Mouse (Mus musculus) large intestine, adult 2 months (tissue): ENCODE results near the gene Top2a. TPM values are rescaled to one million over a fixed set of nuclear protein-coding genes. Genes with fewer than 3 reads are reported as not detected.
"Not testable (repeated sequence)": the region's sequence is repeated elsewhere in the genome, so short reads cannot be mapped to it uniquely, and the experiment has no call there.

Source experiments
- DNase-seq: peaks from one replicate; pipeline ENCODE4 v3.0.0-alpha.2; 2012; ENCODE audit warnings: low read depth, low spot score
- WGBS: fragments of 180-500 bp; shearing (Covaris S2); methylation state at CpG from one replicate; pipeline ENCODE4 v1.1.7; 2018; 5-methylcytosine and 5-hydroxymethylcytosine counted together
- polyA plus RNA-seq: library from polyadenylated mRNA; depleted of rRNA; stranded (reverse); fragments of >200 nt; gene quantifications from 2 replicates; pipeline ENCODE4 v1.2.3, GENCODE M21; 2012

Gene Top2a
- polyA plus RNA-seq, 1 experiment = 25.6 TPM

- WGBS = 90% methylated on average over 7 of the region's 7 CpGs
- no peak for DNase-seq
These were observed 28.0 kb downstream of the Top2a start for GRCm38 (mm10) chr11:98995987-98996386.

- no peak for DNase-seq
- 82% methylated on average over 6 of the region's 6 CpGs for WGBS
These were observed 33.1 kb downstream of the Top2a start for GRCm38 (mm10) chr11:98990866-98991265.

- WGBS = 95% methylated on average over 6 of the region's 6 CpGs
- not testable (repeated sequence) for DNase-seq
These were observed 35.7 kb downstream of the Top2a start for GRCm38 (mm10) chr11:98988260-98988659.

GRCm38 (mm10) chr11:98985542-98985941 is 38.4 kb downstream of the Top2a start:
- WGBS = 81% methylated on average over 7 of the region's 7 CpGs
- no peak for DNase-seq

GRCm38 (mm10) chr11:98983551-98983950 is 40.4 kb downstream of the Top2a start:
- DNase-seq = no peak
- WGBS = 69% methylated on average over 8 of the region's 8 CpGs

GRCm38 (mm10) chr11:98982773-98983133 is 41.2 kb downstream of the Top2a start, which contains the start of gene Gjd3:
Gene Gjd3 (minus strand): TSS chr11:98983016.
- no peak for DNase-seq
- WGBS = 3% methylated on average over 28 of the region's 28 CpGs

GRCm38 (mm10) chr11:98981997-98982772 is 41.8 kb downstream of the Top2a start:
- under 1% methylated on average over 94 of the region's 94 CpGs for WGBS
- DNase-seq = no peak

GRCm38 (mm10) chr11:98981289-98981996 is 42.5 kb downstream of the Top2a start:
- 32% methylated on average over 20 of the region's 20 CpGs for WGBS
- no peak for DNase-seq

- 26% methylated on average over 5 of the region's 5 CpGs for WGBS
- no peak for DNase-seq
These were observed 44.6 kb downstream of the Top2a start for GRCm38 (mm10) chr11:98979356-98979755.

- no peak for DNase-seq
These were observed 45.4 kb downstream of the Top2a start for GRCm38 (mm10) chr11:98978526-98979148.

GRCm38 (mm10) chr11:98974871-98975719 is 48.9 kb downstream of the Top2a start:
- 49% methylated on average over 5 of the region's 5 CpGs for WGBS

More at GRCm38 (mm10) chr11:98978526-98979148, 45.4 kb downstream of the Top2a start:
- WGBS = 27% methylated on average over 15 of the region's 15 CpGs

GRCm38 (mm10) chr11:98974213-98974612 is 49.8 kb downstream of the Top2a start:
- 83% methylated on average over 6 of the region's 6 CpGs for WGBS
- DNase-seq = no peak

More at GRCm38 (mm10) chr11:98974871-98975719, 48.9 kb downstream of the Top2a start:
- DNase-seq = no peak

GRCm38 (mm10) chr11:98973584-98973983 is 50.4 kb downstream of the Top2a start:
- 79% methylated on average over 14 of the region's 14 CpGs for WGBS
- no peak for DNase-seq

- DNase-seq = no peak
- 87% methylated on average over 9 of the region's 9 CpGs for WGBS
These were observed 51.1 kb downstream of the Top2a start for GRCm38 (mm10) chr11:98972801-98973360.

GRCm38 (mm10) chr11:98972215-98972614 is 51.8 kb downstream of the Top2a start:
- 56% methylated on average over 9 of the region's 9 CpGs for WGBS
- no peak for DNase-seq

GRCm38 (mm10) chr11:98971316-98972031 is 52.5 kb downstream of the Top2a start:
- no peak for DNase-seq
- WGBS = 75% methylated on average over 23 of the region's 23 CpGs

- 77% methylated on average over 29 of the region's 29 CpGs for WGBS
- no peak for DNase-seq
These were observed 53.6 kb downstream of the Top2a start for GRCm38 (mm10) chr11:98970191-98970925.

- DNase-seq = no peak
- 79% methylated on average over 17 of the region's 17 CpGs for WGBS
These were observed 54.5 kb downstream of the Top2a start for GRCm38 (mm10) chr11:98969496-98969927.
